Mouse (Mus musculus) hindbrain, embryonic 12.5 days (tissue): Measurements from ENCODE around the gene Trappc3. TPM values are rescaled to one million over a fixed set of nuclear protein-coding genes. Genes with fewer than 3 reads are reported as not detected.

Experiments used
- ATAC-seq: fragments of 200-750 bp; cut with Nextera tagmentation; 2 replicates; pipeline ENCODE4 v1.8.0; 2017; ENCODE audit warnings: moderate TSS enrichment; ENCODE audit not compliant: low FRiP score
- H3K27ac ChIP-seq: fragments of 300-500 bp; sonication (generic); 2 replicates; pipeline ENCODE4 v1.5.1; 2016; ENCODE audit warnings: mild to moderate bottlenecking
- H3K27me3 ChIP-seq: fragments of 300-500 bp; sonication (generic); 2 replicates; pipeline ENCODE4 v1.6.1; 2016; ENCODE audit warnings: mild to moderate bottlenecking
- H3K36me3 ChIP-seq: fragments of 300-500 bp; sonication (generic); 2 replicates; pipeline ENCODE4 v1.6.1; 2016; ENCODE audit warnings: mild to moderate bottlenecking
- H3K4me1 ChIP-seq: fragments of 300-500 bp; sonication (generic); 2 replicates; pipeline ENCODE4 v1.6.1; 2016
- H3K4me2 ChIP-seq: fragments of 300-500 bp; sonication (generic); replicated peaks from 2 replicates; pipeline ENCODE4 v1.6.1; 2016; ENCODE audit warnings: mild to moderate bottlenecking
- H3K4me3 ChIP-seq: fragments of 300-500 bp; sonication (generic); 2 replicates; pipeline ENCODE4 v1.5.1; 2016; ENCODE audit warnings: mild to moderate bottlenecking
- H3K9ac ChIP-seq: fragments of 300-500 bp; sonication (generic); 2 replicates; pipeline ENCODE4 v1.6.1; 2016; ENCODE audit warnings: mild to moderate bottlenecking, moderate library complexity
- H3K9me3 ChIP-seq: fragments of 300-500 bp; sonication (generic); replicated peaks from 2 replicates; pipeline ENCODE4 v1.6.1; 2016; ENCODE audit warnings: mild to moderate bottlenecking
- WGBS: fragments of 180-500 bp; shearing (Covaris S2); methylation state at CpG from one replicate; pipeline ENCODE4 v1.1.7; 2016; 5-methylcytosine and 5-hydroxymethylcytosine counted together
- polyA plus RNA-seq: library from polyadenylated mRNA; unstranded; fragments of >200 nt; fragmentation: Nextera tagmentation; extraction: Ambion mirVana; gene quantifications from 2 replicates; pipeline ENCODE4 v1.2.1, GENCODE M21; 2016

Gene Trappc3
- polyA plus RNA-seq, 1 experiment from 2014 or later = 109 TPM

GRCm38 (mm10) chr4:126253637-126254272 lies 8.4 kb upstream of the Trappc3 start:
- Histone ChIP-seq H3K4me1 (peaks cover 76% of the 10 kb centered on the region), H3K9ac (peak overlapping the region; percentile 92), H3K27ac (no peak overlapping the region), H3K4me2 (peak overlapping the region; percentile 99), H3K9me3 (no peaks in the 10 kb centered on the region), H3K27me3 (no peaks in the 10 kb centered on the region), H3K36me3 (peaks cover 9% of the 10 kb centered on the region; the same call in 1 of the 2 replicates), H3K4me3 (peak overlapping the region; percentile 82)
- WGBS = 75% methylated on average over 14 of the region's 14 CpGs
- no peak for ATAC-seq

- Histone ChIP-seq H3K36me3 (peaks cover 9% of the 10 kb centered on the region; the same call in 1 of the 2 replicates), H3K9ac (peak overlapping the region; percentile 92), H3K9me3 (no peaks in the 10 kb centered on the region), H3K27me3 (no peaks in the 10 kb centered on the region), H3K4me2 (peak overlapping the region; percentile 99), H3K27ac (peak overlapping the region; percentile 96), H3K4me1 (peaks cover 76% of the 10 kb centered on the region), H3K4me3 (peak overlapping the region; percentile 82)
- 17% methylated on average over 9 of the region's 9 CpGs for WGBS
- peak; percentile 10; the same call in 1 of the 2 replicates for ATAC-seq
Observed at GRCm38 (mm10) chr4:126254315-126255112, 7.6 kb upstream of the Trappc3 start.

DNA sequence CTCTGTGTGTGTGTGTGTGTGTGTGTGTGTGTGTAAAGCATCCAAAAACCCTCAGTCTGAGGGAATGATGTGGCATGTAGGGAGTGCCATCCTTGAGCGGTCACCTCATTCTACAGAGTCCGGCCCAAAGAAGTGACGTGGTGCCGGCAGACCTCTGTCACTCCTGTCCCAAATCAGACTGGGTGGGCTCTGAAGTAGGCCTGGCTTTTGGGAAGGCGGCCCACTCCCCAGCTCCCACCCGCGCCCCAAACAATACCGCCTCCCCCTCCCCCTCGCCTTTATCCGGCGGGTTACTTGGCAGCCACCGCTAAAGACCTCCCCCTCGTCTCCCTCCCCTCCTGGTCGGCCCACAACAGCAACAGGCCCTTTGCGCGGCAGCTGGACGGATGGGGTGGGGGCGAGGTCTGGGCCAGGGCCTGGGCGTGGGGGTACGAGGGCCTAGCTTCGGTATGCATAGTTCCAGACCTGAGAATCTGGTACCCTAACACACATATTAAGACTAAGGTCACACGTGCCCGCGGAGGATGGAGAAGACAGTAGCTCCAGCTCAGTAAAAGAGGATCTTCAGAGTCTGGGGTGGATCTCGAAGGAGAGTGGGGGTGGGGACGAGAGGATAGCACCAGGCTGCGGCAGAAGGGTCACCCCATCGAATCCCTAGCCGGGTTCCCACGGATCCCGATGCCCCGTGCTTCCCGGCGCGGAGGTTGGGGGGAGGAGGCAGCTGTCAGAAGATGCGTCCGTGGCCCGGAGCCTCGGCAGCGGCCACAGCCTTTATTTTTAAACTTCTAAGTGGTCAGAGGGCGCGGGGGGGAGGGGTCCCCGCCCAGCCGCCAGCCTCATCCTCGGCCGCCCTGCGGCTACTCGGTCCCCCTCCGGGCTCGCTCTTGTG lies 6.8 kb upstream of the Trappc3 start:
- Histone ChIP-seq H3K36me3 (peaks cover 8% of the 10 kb centered on the region; the same call in 1 of the 2 replicates), H3K4me1 (peaks cover 77% of the 10 kb centered on the region), H3K9me3 (no peaks in the 10 kb centered on the region), H3K27ac (peak overlapping the region; percentile 96), H3K9ac (peak overlapping the region; percentile 92), H3K4me3 (peak overlapping the region; percentile 82), H3K4me2 (peak overlapping the region; percentile 99), H3K27me3 (no peaks in the 10 kb centered on the region)
- 1% methylated on average over 46 of the region's 50 CpGs for WGBS
- ATAC-seq = peak; percentile 36

- Histone ChIP-seq H3K27ac (peak within 1 kb of the TSS; percentile 96), H3K4me2 (peak within 1 kb of the TSS; percentile 99), H3K27me3 (no peaks in the 10 kb centered on the region), H3K4me1 (peaks cover 77% of the 10 kb centered on the region), H3K9me3 (no peaks in the 10 kb centered on the region), H3K36me3 (peaks cover 4% of the 10 kb centered on the region; the same call in 1 of the 2 replicates), H3K4me3 (peak within 1 kb of the TSS; percentile 82), H3K9ac (peak within 1 kb of the TSS; percentile 92)
- under 1% methylated on average over 57 of the region's 59 CpGs for WGBS
- peak; percentile 84 for ATAC-seq
Observed at GRCm38 (mm10) chr4:126256131-126256791, 5.9 kb upstream of the Trappc3 start, which contains the start of gene Map7d1. TSS of gene Map7d1 (minus strand) at chr4:126256343.

GRCm38 (mm10) chr4:126256967-126257881 lies 4.9 kb upstream of the Trappc3 start:
- Histone ChIP-seq H3K9ac (peak overlapping the region; percentile 92), H3K36me3 (peaks cover 4% of the 10 kb centered on the region; the same call in 1 of the 2 replicates), H3K4me1 (peaks cover 74% of the 10 kb centered on the region), H3K9me3 (no peaks in the 10 kb centered on the region), H3K4me2 (peak overlapping the region; percentile 99), H3K27me3 (no peaks in the 10 kb centered on the region), H3K27ac (peak overlapping the region; percentile 96), H3K4me3 (peak overlapping the region; percentile 82)
- 2% methylated on average over 26 of the region's 26 CpGs for WGBS
- no peak for ATAC-seq

- Histone ChIP-seq H3K4me3 (no peak overlapping the region), H3K9ac (no peak overlapping the region; the same call in 1 of the 2 replicates), H3K27me3 (no peaks in the 10 kb centered on the region), H3K36me3 (no peaks in the 10 kb centered on the region), H3K4me1 (peaks cover 66% of the 10 kb centered on the region), H3K4me2 (0 out of 2 replicates have a peak overlapping the region, but pooled peaks have one; percentile 29), H3K9me3 (no peaks in the 10 kb centered on the region), H3K27ac (peak overlapping the region; percentile 80)
- no peak for ATAC-seq
- WGBS = 22% methylated on average over 3 of the region's 3 CpGs
Observed at GRCm38 (mm10) chr4:126259063-126259462, 3.1 kb upstream of the Trappc3 start.

DNA sequence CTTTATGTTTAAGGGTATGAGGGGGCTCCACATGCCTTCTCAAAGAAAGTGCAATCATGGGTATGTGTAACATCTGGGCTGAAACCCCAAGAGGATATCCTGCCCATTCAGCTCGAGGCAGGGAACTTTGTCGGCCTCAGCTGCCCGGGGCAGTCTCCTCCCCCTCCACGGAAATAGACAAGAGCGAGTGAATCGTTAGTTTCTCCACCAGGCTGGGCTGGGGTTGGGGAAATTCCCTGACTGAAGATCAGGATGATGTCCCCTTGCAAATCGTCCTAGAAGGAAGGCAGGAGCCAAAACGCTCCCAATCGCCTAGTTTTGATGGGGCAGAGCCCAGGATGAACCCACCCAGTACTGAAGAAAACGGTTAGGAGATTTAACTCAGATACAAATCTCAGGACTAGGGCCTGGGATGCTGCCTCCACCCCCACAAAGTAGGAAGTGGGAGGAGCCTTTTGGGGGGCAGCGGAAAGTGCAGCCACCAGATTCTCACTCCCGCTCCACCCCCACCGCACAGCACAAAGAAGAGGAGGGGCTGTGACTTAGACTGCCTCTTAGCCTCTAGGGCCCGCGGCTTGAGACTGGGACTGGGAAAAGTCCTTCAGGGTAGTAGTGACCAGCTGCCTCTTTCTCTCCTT lies 2.5 kb upstream of the Trappc3 start:
- no peak for ATAC-seq
- Histone ChIP-seq H3K9me3 (no peaks in the 10 kb centered on the region), H3K36me3 (no peaks in the 10 kb centered on the region), H3K27ac (peak overlapping the region; percentile 80), H3K4me2 (peak overlapping the region; percentile 29), H3K4me1 (peaks cover 60% of the 10 kb centered on the region), H3K27me3 (no peaks in the 10 kb centered on the region), H3K4me3 (0 out of 2 replicates have a peak overlapping the region, but pooled peaks have one; percentile 0), H3K9ac (peak overlapping the region; percentile 27; the same call in 1 of the 2 replicates)
- WGBS = 1% methylated on average over 15 of the region's 15 CpGs

GRCm38 (mm10) chr4:126260520-126261201 lies 1.5 kb upstream of the Trappc3 start:
- no peak for ATAC-seq
- Histone ChIP-seq H3K36me3 (no peaks in the 10 kb centered on the region), H3K4me2 (peak overlapping the region; percentile 25; the same call in 1 of the 2 replicates), H3K9me3 (no peaks in the 10 kb centered on the region), H3K4me3 (no peak overlapping the region), H3K27ac (peak overlapping the region; percentile 80), H3K9ac (peak overlapping the region; percentile 32; the same call in 1 of the 2 replicates), H3K4me1 (peaks cover 57% of the 10 kb centered on the region), H3K27me3 (no peaks in the 10 kb centered on the region)
- WGBS = 4% methylated on average over 10 of the region's 10 CpGs

DNA sequence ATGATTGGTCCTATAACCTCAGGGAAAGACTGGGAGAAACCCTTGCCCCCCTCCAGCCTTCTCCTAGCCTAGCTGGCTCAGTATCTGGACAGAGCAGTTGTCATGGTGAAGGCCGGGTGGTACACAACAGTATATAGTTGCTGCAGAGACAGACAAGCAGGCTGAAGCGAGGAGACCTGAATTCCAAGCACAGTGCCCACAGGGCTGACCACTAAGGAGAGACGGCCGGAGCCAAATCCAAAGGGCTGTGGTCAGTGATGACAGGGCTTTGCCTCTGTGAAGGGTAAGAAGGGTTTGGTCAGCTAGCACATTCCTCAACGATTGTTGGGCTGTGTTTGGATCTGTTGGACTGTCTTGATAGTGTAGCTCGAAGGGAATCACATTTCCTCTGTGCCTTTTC lies 859 bp upstream of the Trappc3 start:
- peak overlapping the region; percentile 32; the same call in 1 of the 2 replicates for H3K9ac ChIP-seq

More for the DNA sequence above, 859 bp upstream of the Trappc3 start:
- H3K27me3 ChIP-seq = no peaks in the 10 kb centered on the region
- H3K4me1 ChIP-seq = peaks cover 57% of the 10 kb centered on the region
- no peaks in the 10 kb centered on the region for H3K36me3 ChIP-seq
- ATAC-seq = no peak
- peak overlapping the region; percentile 25; the same call in 1 of the 2 replicates for H3K4me2 ChIP-seq
- H3K27ac ChIP-seq = peak overlapping the region; percentile 80
- H3K9me3 ChIP-seq = no peaks in the 10 kb centered on the region
- WGBS = 68% methylated on average over 6 of the region's 6 CpGs
- no peak overlapping the region for H3K4me3 ChIP-seq
